Mouse (Mus musculus) bone marrow macrophage, adult 2 months (primary cell): Measurements from ENCODE around the gene Rdh7.
"Not testable (repeated sequence)": the region's sequence is repeated elsewhere in the genome, so short reads cannot be mapped to it uniquely, and the experiment has no call there.

Experiments used
- CTCF ChIP-seq: IDR thresholded peaks from 2 replicates; pipeline ENCODE4 v1.5.1; 2012; ENCODE audit warnings: low read depth, mild to moderate bottlenecking, low read length, moderate library complexity
- POLR2A ChIP-seq: IDR thresholded peaks from 2 replicates; pipeline ENCODE4 v1.6.1; 2012; ENCODE audit warnings: mild to moderate bottlenecking, low read depth, low read length, borderline replicate concordance

GRCm38 (mm10) chr10:127893163-127894022 is 4.8 kb upstream of the Rdh7 start:
- not testable (repeated sequence) for TF ChIP-seq CTCF, POLR2A
